Mouse (Mus musculus) urinary bladder, adult 18-20 months (tissue): ENCODE measurements around the gene Ubd.
A peak's percentile ranks its signal among the peaks of the same experiment; 100 is the strongest.
"Not testable (repeated sequence)": the region's sequence is repeated elsewhere in the genome, so short reads cannot be mapped to it uniquely, and the experiment has no call there.

ENCODE experiments used
- DNase-seq, 2 experiments: peaks; one replicate each; pipeline ENCODE4 v3.0.0; 2022; ENCODE audit warnings: low spot score in 2 of 2, mixed read lengths in 2 of 2

The Ubd gene

GRCm38 (mm10) chr17:37193656-37194055, at the start of gene Ubd:
Gene Ubd (plus strand): TSS chr17:37193892.
- no peak for DNase-seq

DNA sequence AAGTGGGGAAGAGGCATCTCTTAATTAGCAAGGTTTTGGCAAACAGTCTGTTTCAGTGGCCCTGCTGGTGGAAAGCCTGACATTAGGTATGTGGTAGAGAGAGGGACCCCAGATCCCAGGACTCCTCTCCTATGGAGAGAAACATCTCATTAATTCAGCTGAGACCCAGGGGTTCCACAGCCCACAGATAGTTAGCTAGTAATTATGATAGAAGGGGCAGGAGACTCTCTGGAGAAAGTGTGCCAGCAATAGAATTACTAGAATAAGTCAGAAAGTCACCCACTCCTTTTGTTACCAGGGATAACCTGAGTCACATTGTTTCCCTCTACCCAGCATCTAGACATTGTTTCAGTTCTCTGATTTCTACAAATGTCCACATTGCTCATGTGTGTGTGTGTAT, 32.3 kb upstream of the Ubd start, which contains the start of gene Olfr93:
Gene Olfr93, minus strand, starts transcription at position 101 of the 400 bp plus-strand sequence.
- no peak for DNase-seq

DNA sequence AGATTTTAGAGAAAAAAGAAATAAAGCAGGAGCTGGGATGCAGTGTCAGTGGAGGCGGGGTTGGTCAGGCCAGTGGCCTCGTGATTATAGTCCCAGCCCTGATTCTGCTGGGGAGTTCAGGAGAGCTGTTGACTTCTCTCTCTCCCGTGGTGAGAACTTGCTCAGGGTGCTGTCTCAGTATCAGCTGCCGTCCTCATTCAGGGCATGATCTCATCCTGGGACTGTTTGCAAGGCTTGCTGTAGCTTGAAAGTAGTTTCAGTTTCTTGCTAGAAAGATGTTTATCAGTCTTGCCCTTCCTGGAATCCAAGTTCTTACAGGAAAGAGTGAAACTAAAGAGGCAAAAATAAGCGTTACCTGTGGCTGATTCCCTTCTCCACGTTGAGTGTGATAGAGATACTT, 8.2 kb upstream of the Ubd start:
- no peak for DNase-seq

DNA sequence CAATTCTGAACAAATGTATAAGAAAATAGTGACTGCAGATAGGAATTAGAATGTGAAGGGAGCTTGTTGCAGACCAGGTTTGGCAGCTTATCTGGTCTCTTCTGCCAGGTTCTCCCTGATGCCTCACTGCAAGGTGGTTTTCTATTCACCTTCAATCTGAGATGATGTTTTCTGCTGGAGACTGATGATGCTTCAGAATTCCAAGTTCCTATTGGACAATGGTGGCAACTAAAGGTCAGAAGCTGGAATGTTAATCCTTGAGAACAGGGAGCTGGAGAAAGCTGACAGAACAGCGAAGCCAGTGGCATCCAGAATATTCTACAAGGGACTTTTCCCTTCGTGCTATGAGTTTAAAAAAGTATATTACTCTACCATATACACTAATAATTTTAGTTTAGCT, 3.0 kb upstream of the Ubd start:
- DNase-seq = no peak

GRCm38 (mm10) chr17:37193032-37193431, 660 bp upstream of the Ubd start:
- no peak for DNase-seq

GRCm38 (mm10) chr17:37194782-37195181, 1.1 kb downstream of the Ubd start:
- no peak for DNase-seq

DNA sequence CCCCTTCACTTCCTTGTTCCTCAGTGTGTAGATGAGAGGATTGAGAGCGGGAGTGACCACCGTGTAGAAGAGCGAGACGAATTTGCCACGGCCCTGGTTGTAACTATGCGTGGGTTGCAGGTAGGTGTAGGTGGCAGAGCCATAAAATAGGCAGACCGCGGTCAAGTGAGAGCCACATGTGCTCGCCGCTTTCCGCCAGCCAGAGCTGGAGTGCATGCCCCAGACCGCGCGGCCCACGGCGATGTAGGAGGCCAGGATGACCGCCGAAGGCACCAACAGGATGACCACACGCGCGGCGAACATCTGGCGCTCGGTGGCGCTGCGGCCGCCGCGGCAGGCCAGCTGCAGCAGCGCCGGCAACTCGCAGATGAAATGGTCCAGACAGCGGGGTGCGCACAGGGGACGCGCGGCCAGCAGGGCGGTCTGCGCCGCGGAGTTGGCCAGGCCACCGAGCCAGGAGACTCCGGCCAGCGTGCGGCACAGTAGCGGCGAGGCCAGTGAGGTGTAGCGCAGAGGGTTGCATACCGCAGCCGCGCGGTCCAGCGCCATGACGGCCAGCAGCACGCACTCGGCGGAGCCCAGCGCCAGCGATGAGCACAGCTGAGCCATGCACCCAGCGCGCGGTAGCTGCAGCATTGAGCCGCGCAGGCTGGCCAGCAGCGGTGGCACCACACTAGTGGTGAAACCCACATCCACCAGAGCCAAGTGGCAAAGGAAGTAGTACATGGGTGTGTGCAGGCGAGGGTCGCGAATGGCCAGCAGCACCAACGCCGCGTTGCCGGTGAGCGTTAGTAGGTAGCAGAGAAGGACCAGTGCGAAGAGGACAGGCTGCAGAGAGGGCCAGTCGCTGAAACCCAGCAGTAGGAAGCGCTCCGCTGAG, 3.4 kb downstream of the Ubd start:
- peak in 1 of 2 experiments; percentile 28 for DNase-seq

DNA sequence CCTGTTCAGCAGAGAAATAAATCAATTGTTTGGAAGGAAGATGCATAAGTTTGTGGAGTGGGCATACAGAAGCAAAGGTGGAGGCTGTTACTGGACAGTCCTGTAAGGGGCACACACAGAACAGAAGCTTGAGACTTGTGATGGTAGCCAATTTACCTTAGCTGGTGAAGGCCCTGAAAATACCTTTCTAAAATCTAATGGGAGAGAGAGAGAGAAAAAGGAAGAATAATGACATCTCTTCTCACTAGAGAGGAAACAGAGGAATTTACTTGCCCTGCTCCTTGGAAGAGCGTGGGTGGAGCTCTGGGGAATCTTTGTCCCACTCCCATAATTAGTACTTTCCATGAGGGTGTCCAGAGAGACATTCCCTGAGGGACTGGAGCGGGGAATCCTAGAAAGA, 7.2 kb downstream of the Ubd start, which contains the start of gene Olfr94:
Gene Olfr94, minus strand, starts transcription at position 101 of the 400 bp plus-strand sequence.
- DNase-seq = no peak

GRCm38 (mm10) chr17:37203206-37203916, 9.7 kb downstream of the Ubd start:
- peak; percentile 61 to 64 for DNase-seq

DNA sequence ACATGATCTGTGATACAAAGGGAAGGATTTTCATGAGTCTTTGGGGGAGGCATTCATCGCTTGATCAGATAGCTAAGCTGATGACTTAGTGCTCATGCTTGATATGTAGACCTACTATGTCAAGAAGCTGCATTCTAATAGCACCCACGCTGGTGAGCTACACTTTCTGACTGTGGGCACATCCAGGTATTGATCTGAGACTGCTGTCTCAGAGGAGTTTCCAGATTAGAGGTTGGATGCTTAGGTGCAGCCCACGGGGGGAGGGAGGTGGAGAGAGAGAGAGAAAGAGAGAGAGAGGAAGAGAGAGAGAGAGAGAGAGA, 10.2 kb downstream of the Ubd start:
- no peak for DNase-seq

DNA sequence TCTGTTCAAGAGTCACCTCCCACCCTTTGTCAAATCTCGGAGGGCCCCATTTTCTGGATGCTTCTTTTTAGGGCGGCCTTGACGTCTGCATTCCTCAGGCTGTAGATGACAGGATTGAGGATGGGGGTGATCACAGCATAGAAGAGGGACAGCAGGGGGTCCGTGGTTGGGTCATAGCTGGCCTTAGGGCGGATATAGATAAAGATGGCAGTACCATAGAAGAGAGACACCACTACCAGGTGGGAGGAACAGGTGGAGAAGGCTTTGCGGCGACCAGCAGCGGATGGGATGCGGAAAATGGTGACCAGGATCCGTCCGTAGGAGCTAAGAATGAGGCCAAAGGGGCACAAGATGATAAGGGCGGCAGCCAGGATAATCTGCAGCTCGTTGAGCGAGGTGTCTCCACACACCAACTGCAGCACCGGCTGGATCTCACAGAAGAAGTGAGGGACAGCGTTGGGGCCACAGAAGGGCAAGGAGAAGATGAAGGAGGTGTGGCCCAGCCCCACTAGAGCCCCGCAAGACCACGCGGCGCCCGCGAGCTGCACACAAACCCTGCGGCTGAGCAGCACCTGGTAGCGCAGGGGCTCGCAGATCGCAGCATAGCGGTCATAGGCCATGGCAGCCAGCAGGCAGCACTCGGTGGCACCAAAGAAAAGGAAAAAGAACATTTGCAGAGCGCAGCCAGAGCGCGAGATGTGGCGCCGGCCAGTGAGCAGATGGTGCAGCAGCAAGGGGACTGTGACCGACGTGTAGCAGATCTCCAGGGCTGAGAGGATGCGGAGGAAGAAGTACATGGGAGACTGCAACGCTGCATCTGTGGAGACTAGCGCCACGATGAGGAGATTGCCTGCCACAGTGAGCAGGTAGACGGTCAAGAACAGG, 17.4 kb downstream of the Ubd start:
- DNase-seq = no peak

GRCm38 (mm10) chr17:37213018-37213417, 19.3 kb downstream of the Ubd start, which contains the start of gene Olfr95:
Gene Olfr95 (minus strand): TSS chr17:37213118.
- no peak for DNase-seq

DNA sequence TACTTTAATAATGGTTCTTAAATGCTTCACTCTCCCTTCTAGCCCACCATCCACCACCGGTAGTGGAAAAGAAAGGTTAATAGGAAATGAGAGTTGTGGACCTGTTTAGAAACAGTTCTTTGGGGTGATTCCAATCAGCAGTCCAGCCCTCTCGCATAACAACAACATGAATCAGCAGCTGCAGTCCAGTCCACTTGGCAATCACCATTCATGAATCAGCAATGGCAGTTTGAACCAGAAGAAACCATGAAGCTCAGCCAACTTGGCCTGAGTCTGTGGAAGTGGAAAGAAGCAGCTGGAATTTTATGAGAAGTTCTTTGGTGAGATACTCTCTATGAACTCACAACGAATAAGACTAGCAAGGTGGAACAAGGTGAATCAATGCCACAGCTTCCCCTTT, 24.8 kb downstream of the Ubd start:
- peak in 1 of 2 experiments; percentile 28 for DNase-seq

DNA sequence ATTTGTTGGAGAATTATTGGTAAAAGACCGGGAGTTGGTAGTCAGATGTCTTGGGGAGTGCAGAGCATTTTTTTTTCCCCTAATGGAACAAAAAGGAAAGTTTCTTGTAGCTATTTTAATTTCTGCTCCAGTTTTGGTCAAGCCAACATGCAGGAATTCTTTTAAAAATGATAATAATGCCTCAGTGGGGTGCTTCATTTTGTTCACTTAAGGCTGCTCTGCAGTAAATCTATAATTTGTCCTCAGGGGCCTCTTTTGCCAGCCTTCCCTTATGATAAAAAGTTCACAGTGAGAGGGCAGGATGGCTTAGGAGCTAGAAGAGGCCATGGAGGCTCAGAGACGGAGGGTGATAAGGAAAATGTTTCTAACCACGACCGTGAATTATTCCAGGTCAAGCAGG, 26.2 kb downstream of the Ubd start, which contains the start of gene Olfr96:
Gene Olfr96, plus strand, starts transcription at position 301 of the 400 bp plus-strand sequence.
- DNase-seq = no peak

- DNase-seq = no peak
Observed at GRCm38 (mm10) chr17:37221879-37222278, 28.2 kb downstream of the Ubd start.

DNA sequence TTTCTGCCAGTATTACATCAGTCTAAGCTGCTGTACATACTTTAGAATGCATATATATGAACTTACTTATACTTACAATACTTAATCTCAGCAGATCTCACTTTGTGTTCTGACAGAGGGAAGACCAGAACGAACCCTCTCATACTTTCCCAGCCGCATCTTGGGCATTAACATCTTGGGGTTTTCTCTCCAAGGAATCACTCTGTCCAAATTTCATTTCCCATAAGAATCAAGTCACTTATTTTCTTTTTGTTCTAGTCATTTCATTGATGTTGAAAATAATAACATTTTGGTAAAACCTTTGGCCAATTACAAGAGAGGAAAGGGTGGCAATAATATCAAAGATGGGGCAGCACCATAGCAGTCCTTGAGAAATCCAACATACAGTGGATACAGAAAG, 43.5 kb downstream of the Ubd start, which contains the start of gene Olfr97:
Gene Olfr97, minus strand, starts transcription at position 101 of the 400 bp plus-strand sequence.
- DNase-seq = not testable (repeated sequence)

GRCm38 (mm10) chr17:37242198-37242597, 48.5 kb downstream of the Ubd start:
- DNase-seq = no peak
